In genomic region chr9:116083726-116084323, GRCm38 (mm10) we compare ENCODE assay signal across 16 mouse cellular contexts.
DNase-seq lines count a peak whose midpoint lies in the region; ATAC-seq and TF ChIP-seq lines count a peak whose summit lies in the region.
"Had no signal": no experiment of that assay in that cellular context is flagged by ENCODE, and none has a peak within 500 bp of the region (broad histone marks: within the 10 kb centered on the region; RNA-seq: fewer than 3 reads in every experiment).

No protein-coding gene starts in this region.

- H3K4me3 ChIP-seq in heart, adult 2 months = no peak overlapping the region
- no peak overlapping the region for H3K4me3 ChIP-seq in liver, postnatal 0 days (ENCODE audit: low read depth, low read length)
- no peak overlapping the region for H3K4me3 ChIP-seq in hindbrain, embryonic 14.5 days (replicated peaks; ENCODE audit: low read length)
- H3K4me3 ChIP-seq: heart, embryonic 10.5 days; hindbrain, embryonic 10.5 days; limb, embryonic 13.5 days had no signal

- no peaks in the 10 kb centered on the region; the same call in 1 of the 2 replicates for H3K36me3 ChIP-seq in heart, adult 2 months (ENCODE audit: control insufficient read depth, insufficient read depth, low read length)
- H3K36me3 ChIP-seq in liver, postnatal 0 days (replicated peaks; ENCODE audit: insufficient read depth, low read length) = peaks cover 4% of the 10 kb centered on the region; the same call in 1 of the 2 replicates
- no peaks in the 10 kb centered on the region for H3K36me3 ChIP-seq in hindbrain, embryonic 14.5 days (replicated peaks; ENCODE audit: control insufficient read depth, insufficient read depth)
- H3K36me3 ChIP-seq: heart, embryonic 10.5 days; hindbrain, embryonic 10.5 days had no signal

- TF ChIP-seq POLR2A in heart, adult 2 months (IDR thresholded peaks at IDR 0.05; ENCODE audit: insufficient read depth, low read depth, low read length) = no peak

- H3K9ac ChIP-seq in heart, adult 2 months (ENCODE audit: low read depth, low read length) = no peak overlapping the region
- no peak overlapping the region for H3K9ac ChIP-seq in liver, postnatal 0 days (replicated peaks)
- no peak overlapping the region for H3K9ac ChIP-seq in hindbrain, embryonic 14.5 days
- H3K9ac ChIP-seq: limb, embryonic 13.5 days had no signal

- no peak for TF ChIP-seq EP300 in heart, adult 2 months (IDR thresholded peaks at IDR 0.05; ENCODE audit: insufficient read depth, low read depth, low read length)
- TF ChIP-seq EP300 in liver, postnatal 0 days (IDR thresholded peaks at IDR 0.05; ENCODE audit: low read depth) = no peak

- no peak for TF ChIP-seq CTCF in heart, adult 2 months (IDR thresholded peaks at IDR 0.05)
- no peak for TF ChIP-seq CTCF in liver, postnatal 0 days (IDR thresholded peaks at IDR 0.05; ENCODE audit: low read depth)

- intact Hi-C loops in heart, adult 2 months (cut with DNase I) = no loop called here

- no peaks in the 10 kb centered on the region for H3K27me3 ChIP-seq in heart, adult 2 months (ENCODE audit: control insufficient read depth, insufficient read depth, low read length)
- no peaks in the 10 kb centered on the region for H3K27me3 ChIP-seq in liver, postnatal 0 days (ENCODE audit: insufficient read depth, low read length)
- H3K27me3 ChIP-seq in hindbrain, embryonic 14.5 days (ENCODE audit: control insufficient read depth, insufficient read depth, low read length) = no peaks in the 10 kb centered on the region
- H3K27me3 ChIP-seq: limb, embryonic 13.5 days; Patski had no signal

- H3K27ac ChIP-seq in heart, adult 2 months = no peak overlapping the region
- peak overlapping the region; percentile 82 for H3K27ac ChIP-seq in liver, postnatal 0 days (ENCODE audit: low read depth)
- H3K27ac ChIP-seq in hindbrain, embryonic 14.5 days = no peak overlapping the region
- H3K27ac ChIP-seq: heart, embryonic 10.5 days; hindbrain, embryonic 10.5 days; limb, embryonic 13.5 days had no signal

- no peaks in the 10 kb centered on the region for H3K9me3 ChIP-seq in liver, postnatal 0 days (ENCODE audit: low read length)
- H3K9me3 ChIP-seq in hindbrain, embryonic 14.5 days (ENCODE audit: control insufficient read depth, low read length) = no peaks in the 10 kb centered on the region
- H3K9me3 ChIP-seq: heart, embryonic 10.5 days; hindbrain, embryonic 10.5 days; limb, embryonic 13.5 days had no signal

- no peaks in the 10 kb centered on the region for H3K79me2 ChIP-seq in heart, adult 2 months (replicated peaks; ENCODE audit: control insufficient read depth, insufficient read depth, low read length)

- no peak overlapping the region for H3K4me2 ChIP-seq in liver, postnatal 0 days (ENCODE audit: low read depth, low read length)
- H3K4me2 ChIP-seq in hindbrain, embryonic 14.5 days (replicated peaks) = no peak overlapping the region
- H3K4me2 ChIP-seq: limb, embryonic 13.5 days; midbrain, embryonic 11.5 days had no signal

- H3K4me1 ChIP-seq in heart, adult 2 months (ENCODE audit: control insufficient read depth, insufficient read depth, low read length) = peaks cover 2% of the 10 kb centered on the region
- H3K4me1 ChIP-seq in liver, postnatal 0 days (ENCODE audit: insufficient read depth) = peaks cover 15% of the 10 kb centered on the region; the same call in 1 of the 2 replicates
- no peaks in the 10 kb centered on the region for H3K4me1 ChIP-seq in hindbrain, embryonic 14.5 days (replicated peaks; ENCODE audit: control insufficient read depth, insufficient read depth, low read length)
- H3K4me1 ChIP-seq: heart, embryonic 10.5 days; hindbrain, embryonic 10.5 days; limb, embryonic 13.5 days had no signal

- ATAC-seq in liver, postnatal 0 days = peak; percentile 48
- no peak for ATAC-seq in hindbrain, embryonic 14.5 days (ENCODE audit: low FRiP score)
- ATAC-seq in megakaryocyte-erythroid progenitor cell, adult 5-6 weeks (replicated peaks; ENCODE audit: low FRiP score, low TSS enrichment, poor library complexity, severe bottlenecking) = no peak
- ATAC-seq: Patski had no signal

- 59% methylated on average over 8 of the region's 8 CpGs for WGBS in heart, adult 2 months
- 36% methylated on average over 8 of the region's 8 CpGs for WGBS in liver, postnatal 0 days (ENCODE audit: insufficient replicate concordance)
- WGBS in hindbrain, embryonic 14.5 days = 93% methylated on average over 8 of the region's 8 CpGs

- peak; percentile 93 for DNase-seq in heart, adult 11 months
- no peak for DNase-seq in heart, adult 2 months
- DNase-seq in spleen, adult 18-20 months = peak; percentile 28 to 30
- DNase-seq in spleen, postnatal 14 days (ENCODE audit: low spot score in 2 of 2) = no peak
- DNase-seq in liver, postnatal 0 days = peak; percentile 42
- DNase-seq in hindbrain, embryonic 14.5 days (ENCODE audit: low spot score) = no peak
- DNase-seq in embryo, embryonic 10.5 days (ENCODE audit: low spot score) = no peak
- DNase-seq: cerebellum, postnatal 14 days; kidney, adult 18-20 months; thymus, postnatal 14 days had no signal

Comparison
In these comparisons a context has a peak if more than half of its experiments do, and no peak if none do; other contexts are left out.
1. DNase-seq: peak in heart, adult 11 months (single experiment), spleen, adult 18-20 months (2 of 2) and liver, postnatal 0 days (single experiment); none in heart, adult 2 months (0 of 2), spleen, postnatal 14 days (0 of 2), hindbrain, embryonic 14.5 days (single experiment) and embryo, embryonic 10.5 days (single experiment).